Mouse (Mus musculus) C2C12 (cell line): ENCODE results near the gene Hsbp1.

Experiments used
- CEBPB ChIP-seq: IDR thresholded peaks from one replicate; pipeline ENCODE4 v1.6.1; 2011; ENCODE audit warnings: low read depth, mild to moderate bottlenecking, control low read depth, moderate library complexity
- CTCF ChIP-seq: IDR thresholded peaks from one replicate; pipeline ENCODE4 v1.5.1; 2011; ENCODE audit not compliant: control insufficient read depth, insufficient read depth, insufficient read length
- FOSL1 ChIP-seq: IDR thresholded peaks from one replicate; pipeline ENCODE4 v1.8.0; 2011; ENCODE audit warnings: mild to moderate bottlenecking, low read length; ENCODE audit not compliant: poor library complexity, insufficient read depth, severe bottlenecking
- MAX ChIP-seq: IDR thresholded peaks from one replicate; pipeline ENCODE4 v1.6.1; 2011; ENCODE audit warnings: mild to moderate bottlenecking, control low read depth
- MYOD1 ChIP-seq: IDR thresholded peaks from one replicate; pipeline ENCODE4 v1.6.1; 2011; ENCODE audit warnings: low read depth; ENCODE audit not compliant: control insufficient read depth, insufficient read length
- MYOG ChIP-seq: IDR thresholded peaks from one replicate; pipeline ENCODE4 v1.6.1; 2011; ENCODE audit not compliant: control insufficient read depth, insufficient read length; ENCODE audit errors: extremely low read depth
- USF1 ChIP-seq: IDR thresholded peaks from one replicate; pipeline ENCODE4 v1.6.1; 2011; ENCODE audit warnings: low read depth, mild to moderate bottlenecking, control low read depth, moderate library complexity

DNA sequence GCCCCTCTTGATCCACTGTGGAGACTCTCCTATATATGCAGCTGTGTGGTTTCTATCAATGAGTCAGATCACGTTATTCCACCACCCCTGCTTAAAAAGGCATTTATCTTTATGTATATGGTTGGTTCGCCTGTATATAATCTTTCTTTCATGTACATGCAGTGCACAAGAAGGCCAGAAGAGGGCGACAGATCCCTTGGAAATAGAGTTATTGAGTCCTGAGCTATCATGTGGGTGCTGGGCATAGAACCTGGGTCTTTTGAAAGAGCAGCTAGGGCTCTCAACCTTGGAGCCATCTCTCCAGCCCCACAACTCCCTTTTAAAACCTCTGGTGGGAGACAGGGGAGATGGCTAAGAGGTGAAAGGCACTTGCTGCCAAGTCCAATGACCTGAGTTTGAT, 32.9 kb upstream of the Hsbp1 start:
- TF ChIP-seq CTCF = no peak
- no peak for TF ChIP-seq FOSL1
- TF ChIP-seq MAX = no peak
- TF ChIP-seq CEBPB = no peak
- no peak for TF ChIP-seq MYOD1
- no peak for TF ChIP-seq USF1
- TF ChIP-seq MYOG = no peak
